In genomic region chr7:30619202-30619601, GRCm38 (mm10) we compare ENCODE assay signal across 10 mouse cellular contexts. TPM values are rescaled to one million over a fixed set of nuclear protein-coding genes. Genes with fewer than 3 reads are reported as not detected.
A peak's percentile ranks its signal among the peaks of the same experiment; 100 is the strongest.
DNase-seq lines count a peak whose midpoint lies in the region; ATAC-seq and TF ChIP-seq lines count a peak whose summit lies in the region.
"Had no signal": no experiment of that assay in that cellular context is flagged by ENCODE, and none has a peak within 500 bp of the region (broad histone marks: within the 10 kb centered on the region; RNA-seq: fewer than 3 reads in every experiment).

No protein-coding gene starts in this region.

- H3K36me3 ChIP-seq in hindbrain, postnatal 0 days (ENCODE audit: insufficient read depth, low read length) = peaks cover 25% of the 10 kb centered on the region; the same call in 1 of the 2 replicates
- peaks cover 54% of the 10 kb centered on the region for H3K36me3 ChIP-seq in hindbrain, embryonic 16.5 days (ENCODE audit: control insufficient read depth, insufficient read depth, low read length)
- peaks cover 38% of the 10 kb centered on the region for H3K36me3 ChIP-seq in ES-E14 (ENCODE audit: control insufficient read depth, insufficient read depth, low read length, poor library complexity, severe bottlenecking)
- peaks cover 85% of the 10 kb centered on the region for H3K36me3 ChIP-seq in liver, embryonic 13.5 days
- H3K36me3 ChIP-seq in forebrain, embryonic 10.5 days (replicated peaks) = peaks cover 85% of the 10 kb centered on the region

- no peak for ATAC-seq in hindbrain, postnatal 0 days
- no peak for ATAC-seq in hindbrain, embryonic 16.5 days
- ATAC-seq in liver, embryonic 13.5 days (ENCODE audit: low read depth) = no peak

- H3K4me1 ChIP-seq in hindbrain, postnatal 0 days (ENCODE audit: insufficient read depth, low read length) = no peaks in the 10 kb centered on the region
- H3K4me1 ChIP-seq in hindbrain, embryonic 16.5 days (ENCODE audit: control insufficient read depth, insufficient read depth, low read depth, low read length) = no peaks in the 10 kb centered on the region
- H3K4me1 ChIP-seq in ES-E14 (ENCODE audit: control insufficient read depth in 2 of 2, insufficient read depth in 2 of 2, low read length in 2 of 2, poor library complexity in 1 of 2) = peaks cover 0 to 12% of the 10 kb centered on the region in 2 experiments; a peak in 2 of 4 replicates
- H3K4me1 ChIP-seq in liver, embryonic 13.5 days (replicated peaks) = peaks cover 36% of the 10 kb centered on the region
- H3K4me1 ChIP-seq in forebrain, embryonic 10.5 days = 0 out of 2 replicates have a peak, but pooled peaks cover 4% of the 10 kb centered on the region
- H3K4me1 ChIP-seq: embryonic facial prominence, embryonic 12.5 days had no signal

- peak; percentile 35 for DNase-seq in hindbrain, postnatal 0 days (ENCODE audit: low spot score)
- DNase-seq in 416B (ENCODE audit: low read depth) = peak; percentile 46
- DNase-seq in ES-E14 (ENCODE audit: low read depth, low spot score) = no peak
- peak; percentile 36 for DNase-seq in liver, embryonic 13.5 days
- no peak for DNase-seq in yolk sac, embryonic 10.5 days (ENCODE audit: low spot score)
- DNase-seq in left cerebral cortex, postnatal 10 days (ENCODE audit: extremely low spot score in 1 of 2, low spot score in 2 of 2) = no peak
- no peak for DNase-seq in forebrain, embryonic 10.5 days (ENCODE audit: extremely low spot score, low spot score)

- no peak overlapping the region for H3K4me3 ChIP-seq in hindbrain, postnatal 0 days (ENCODE audit: low read length)
- H3K4me3 ChIP-seq in hindbrain, embryonic 16.5 days (ENCODE audit: low read length) = no peak overlapping the region
- H3K4me3 ChIP-seq in ES-E14 (ENCODE audit: insufficient read depth in 1 of 2, low read depth in 1 of 2, low read length in 2 of 2, poor library complexity in 1 of 2, severe bottlenecking in 1 of 2) = no peak overlapping the region
- H3K4me3 ChIP-seq in liver, embryonic 13.5 days (replicated peaks) = no peak overlapping the region
- no peak overlapping the region for H3K4me3 ChIP-seq in forebrain, embryonic 10.5 days
- H3K4me3 ChIP-seq: embryonic facial prominence, embryonic 12.5 days had no signal

- WGBS in hindbrain, postnatal 0 days = 88% methylated on average over 3 of the region's 3 CpGs
- 87% methylated on average over 3 of the region's 3 CpGs for WGBS in hindbrain, embryonic 16.5 days
- 71% methylated on average over 3 of the region's 3 CpGs for WGBS in liver, embryonic 13.5 days (ENCODE audit: insufficient replicate concordance)
- WGBS in forebrain, embryonic 10.5 days = 93% methylated on average over 3 of the region's 3 CpGs

- no peaks in the 10 kb centered on the region for H3K27me3 ChIP-seq in hindbrain, postnatal 0 days (ENCODE audit: insufficient read depth, low read length)
- no peaks in the 10 kb centered on the region for H3K27me3 ChIP-seq in hindbrain, embryonic 16.5 days (replicated peaks; ENCODE audit: control insufficient read depth, insufficient read depth, low read length)
- H3K27me3 ChIP-seq in liver, embryonic 13.5 days = no peaks in the 10 kb centered on the region
- H3K27me3 ChIP-seq in forebrain, embryonic 10.5 days (ENCODE audit: poor library complexity, severe bottlenecking) = no peaks in the 10 kb centered on the region
- H3K27me3 ChIP-seq: embryonic facial prominence, embryonic 12.5 days had no signal

- intact Hi-C loops in left cerebral cortex, postnatal 10 days (cut with DNase I) = no loop called here

- no peaks in the 10 kb centered on the region for H3K9me3 ChIP-seq in hindbrain, postnatal 0 days (ENCODE audit: low read length)
- H3K9me3 ChIP-seq in hindbrain, embryonic 16.5 days (ENCODE audit: control insufficient read depth, low read length) = no peaks in the 10 kb centered on the region
- no peaks in the 10 kb centered on the region for H3K9me3 ChIP-seq in ES-E14 (ENCODE audit: control insufficient read depth, insufficient read depth, low read depth, low read length)
- H3K9me3 ChIP-seq in liver, embryonic 13.5 days (replicated peaks) = no peaks in the 10 kb centered on the region
- H3K9me3 ChIP-seq in forebrain, embryonic 10.5 days = no peaks in the 10 kb centered on the region

- no peak overlapping the region for H3K27ac ChIP-seq in hindbrain, postnatal 0 days
- no peak overlapping the region for H3K27ac ChIP-seq in hindbrain, embryonic 16.5 days (ENCODE audit: low read depth, low read length)
- no peak overlapping the region for H3K27ac ChIP-seq in ES-E14 (ENCODE audit: insufficient read depth, low read depth, low read length, poor library complexity, severe bottlenecking)
- no peak overlapping the region for H3K27ac ChIP-seq in liver, embryonic 13.5 days
- H3K27ac ChIP-seq in forebrain, embryonic 10.5 days = no peak overlapping the region
- H3K27ac ChIP-seq: embryonic facial prominence, embryonic 12.5 days had no signal

- no peak overlapping the region for H3K4me2 ChIP-seq in hindbrain, postnatal 0 days (ENCODE audit: low read depth, low read length)
- H3K4me2 ChIP-seq in hindbrain, embryonic 16.5 days (ENCODE audit: low read length) = no peak overlapping the region
- H3K4me2 ChIP-seq in liver, embryonic 13.5 days = no peak overlapping the region
- H3K4me2 ChIP-seq: embryonic facial prominence, embryonic 12.5 days had no signal

- in situ Hi-C loops in ES-E14 (cut with MboI; ENCODE audit: low sequenced_read_pairs in 2 of 2, unreplicated experiment in 2 of 2) = no loop called here

- H3K9ac ChIP-seq in hindbrain, postnatal 0 days (replicated peaks; ENCODE audit: low read length) = no peak overlapping the region
- H3K9ac ChIP-seq in hindbrain, embryonic 16.5 days (ENCODE audit: low read depth, low read length) = no peak overlapping the region
- no peak overlapping the region for H3K9ac ChIP-seq in ES-E14 (ENCODE audit: insufficient read depth, low read depth, low read length, poor library complexity, severe bottlenecking)
- no peak overlapping the region for H3K9ac ChIP-seq in liver, embryonic 13.5 days
- H3K9ac ChIP-seq: embryonic facial prominence, embryonic 12.5 days had no signal

- peak; percentile 65 for TF ChIP-seq CTCF in hindbrain, postnatal 0 days (IDR thresholded peaks at IDR 0.05; ENCODE audit: low read depth)

TF ChIP-seq in ES-E14, 5 proteins besides CTCF, POLR2A, EP300 and RAD21:
- TF ChIP-seq ZC3H11A (IDR thresholded peaks at IDR 0.05; ENCODE audit: borderline replicate concordance, low read depth, low read length) (peak; percentile 4; the same call in 1 of the 2 replicates), MAFK (IDR thresholded peaks at IDR 0.05; ENCODE audit: insufficient read depth, low read depth, low read length) (no peak), CHD2 (IDR thresholded peaks at IDR 0.05; ENCODE audit: low read depth, low read length) (no peak), HCFC1 (IDR thresholded peaks at IDR 0.05; ENCODE audit: borderline replicate concordance, insufficient read depth, low read length) (no peak)

RNA-seq across cellular contexts. Expression of gene Upk1a, which starts 6.6 kb away (rescaled TPM):
- 0.14 and 0.99 TPM in 2 replicates for total RNA-seq in hindbrain, postnatal 0 days (2014; rRNA removed)
- 0.62 and 0.99 TPM in 2 replicates for polyA plus RNA-seq in hindbrain, postnatal 0 days (2015; fragmentation: Nextera tagmentation; extraction: Ambion mirVana)
- polyA plus RNA-seq in hindbrain, embryonic 16.5 days (2015; fragmentation: Nextera tagmentation; extraction: Ambion mirVana) = 0.70 and 0.72 TPM in 2 replicates
- 1.8 and 2.5 TPM in 2 replicates for total RNA-seq in ES-E14 (2012; rRNA removed)
- polyA plus RNA-seq in liver, embryonic 13.5 days (2015; fragmentation: Nextera tagmentation; extraction: Ambion mirVana) = 0.09 and 0.50 TPM in 2 replicates
- under 1 TPM in 1 of 2 experiments, not detected in 1; 0.32 TPM for total RNA-seq in left cerebral cortex, postnatal 10 days (2021)
- 0.68 and 0.71 TPM in 2 replicates for polyA plus RNA-seq in forebrain, embryonic 10.5 days (2016; fragmentation: Nextera tagmentation; extraction: Ambion mirVana)

RNA-seq across cellular contexts. Expression of gene Cox6b1, which starts 6.7 kb away (rescaled TPM):
- total RNA-seq in hindbrain, postnatal 0 days (2014; rRNA removed) = 352 and 389 TPM in 2 replicates
- 1,552 and 1,572 TPM in 2 replicates for polyA plus RNA-seq in hindbrain, postnatal 0 days (2015; fragmentation: Nextera tagmentation; extraction: Ambion mirVana)
- 1,112 and 1,310 TPM in 2 replicates for polyA plus RNA-seq in hindbrain, embryonic 16.5 days (2015; fragmentation: Nextera tagmentation; extraction: Ambion mirVana)
- total RNA-seq in ES-E14 (2012; rRNA removed) = 478 and 576 TPM in 2 replicates
- polyA plus RNA-seq in liver, embryonic 13.5 days (2015; fragmentation: Nextera tagmentation; extraction: Ambion mirVana) = 690 and 705 TPM in 2 replicates
- 100 to 1,000 TPM; 736 to 789 TPM for total RNA-seq in left cerebral cortex, postnatal 10 days (2021)
- polyA plus RNA-seq in forebrain, embryonic 10.5 days (2016; fragmentation: Nextera tagmentation; extraction: Ambion mirVana) = 762 and 774 TPM in 2 replicates

RNA-seq across cellular contexts. Expression of gene Etv2, which starts 16.4 kb away (rescaled TPM):
- total RNA-seq in hindbrain, postnatal 0 days (2014; rRNA removed) = not detected in 2 replicates
- polyA plus RNA-seq in hindbrain, postnatal 0 days (2015; fragmentation: Nextera tagmentation; extraction: Ambion mirVana) = not detected in 2 replicates
- not detected in 2 replicates for polyA plus RNA-seq in hindbrain, embryonic 16.5 days (2015; fragmentation: Nextera tagmentation; extraction: Ambion mirVana)
- total RNA-seq in ES-E14 (2012; rRNA removed) = 1.5 and 2.1 TPM in 2 replicates
- polyA plus RNA-seq in liver, embryonic 13.5 days (2015; fragmentation: Nextera tagmentation; extraction: Ambion mirVana) = 0.09 TPM in 1 of 2 replicates, not detected in the other
- not detected for total RNA-seq in left cerebral cortex, postnatal 10 days (2021)
- polyA plus RNA-seq in forebrain, embryonic 10.5 days (2016; fragmentation: Nextera tagmentation; extraction: Ambion mirVana) = 0.30 TPM in 1 of 2 replicates, not detected in the other
- total RNA-seq: left cerebral cortex, adult 18-20 months had no signal
- polyA plus RNA-seq: embryonic facial prominence, embryonic 12.5 days had no signal

RNA-seq across cellular contexts. Expression of gene Zbtb32, which starts 20.5 kb away (rescaled TPM):
- total RNA-seq in hindbrain, postnatal 0 days (2014; rRNA removed) = not detected in 2 replicates
- 0.18 and 0.23 TPM in 2 replicates for polyA plus RNA-seq in hindbrain, postnatal 0 days (2015; fragmentation: Nextera tagmentation; extraction: Ambion mirVana)
- 0.11 and 0.21 TPM in 2 replicates for polyA plus RNA-seq in hindbrain, embryonic 16.5 days (2015; fragmentation: Nextera tagmentation; extraction: Ambion mirVana)
- total RNA-seq in ES-E14 (2012; rRNA removed) = 20.8 and 24.6 TPM in 2 replicates
- polyA plus RNA-seq in liver, embryonic 13.5 days (2015; fragmentation: Nextera tagmentation; extraction: Ambion mirVana) = 0.09 and 0.20 TPM in 2 replicates
- not detected for total RNA-seq in left cerebral cortex, postnatal 10 days (2021)
- polyA plus RNA-seq in forebrain, embryonic 10.5 days (2016; fragmentation: Nextera tagmentation; extraction: Ambion mirVana) = 0.09 and 0.20 TPM in 2 replicates
- total RNA-seq: left cerebral cortex, adult 18-20 months had no signal

RNA-seq across cellular contexts. Expression of gene Kmt2b, which starts 30.7 kb away (rescaled TPM):
- total RNA-seq in hindbrain, postnatal 0 days (2014; rRNA removed) = 27.1 and 36.7 TPM in 2 replicates
- 6.7 and 7.1 TPM in 2 replicates for polyA plus RNA-seq in hindbrain, postnatal 0 days (2015; fragmentation: Nextera tagmentation; extraction: Ambion mirVana)
- polyA plus RNA-seq in hindbrain, embryonic 16.5 days (2015; fragmentation: Nextera tagmentation; extraction: Ambion mirVana) = 8.1 and 9.3 TPM in 2 replicates
- 73.7 and 98.6 TPM in 2 replicates for total RNA-seq in ES-E14 (2012; rRNA removed)
- 2.8 and 3.8 TPM in 2 replicates for polyA plus RNA-seq in liver, embryonic 13.5 days (2015; fragmentation: Nextera tagmentation; extraction: Ambion mirVana)
- 10 to 100 TPM; 54.1 to 56.9 TPM for total RNA-seq in left cerebral cortex, postnatal 10 days (2021)
- 10.1 and 10.4 TPM in 2 replicates for polyA plus RNA-seq in forebrain, embryonic 10.5 days (2016; fragmentation: Nextera tagmentation; extraction: Ambion mirVana)

Comparison
In these comparisons a context has a peak if more than half of its experiments do, and no peak if none do; other contexts are left out.
1. DNase-seq: peak in hindbrain, postnatal 0 days (single experiment), 416B (single experiment) and liver, embryonic 13.5 days (single experiment); none in ES-E14 (single experiment), yolk sac, embryonic 10.5 days (single experiment), left cerebral cortex, postnatal 10 days (0 of 2) and forebrain, embryonic 10.5 days (single experiment).